Mouse (Mus musculus) heart, postnatal 0 days (tissue): ENCODE results near the gene Chmp6.

Source experiments
- CTCF ChIP-seq: IDR thresholded peaks from 2 replicates; pipeline ENCODE4 v1.5.1; 2016; ENCODE audit warnings: antibody characterized with exemption, control low read depth, low read depth
- EP300 ChIP-seq: IDR thresholded peaks from 2 replicates; pipeline ENCODE4 v1.6.1; 2016; ENCODE audit warnings: antibody characterized with exemption, low read depth

GRCm38 (mm10) chr11:119868138-119868537 is 45.1 kb upstream of the Chmp6 start:
- TF ChIP-seq EP300 (no peak), CTCF (no peak)
